Mouse (Mus musculus): ENCODE results near the gene Rnf182.

The Rnf182 gene

DNA sequence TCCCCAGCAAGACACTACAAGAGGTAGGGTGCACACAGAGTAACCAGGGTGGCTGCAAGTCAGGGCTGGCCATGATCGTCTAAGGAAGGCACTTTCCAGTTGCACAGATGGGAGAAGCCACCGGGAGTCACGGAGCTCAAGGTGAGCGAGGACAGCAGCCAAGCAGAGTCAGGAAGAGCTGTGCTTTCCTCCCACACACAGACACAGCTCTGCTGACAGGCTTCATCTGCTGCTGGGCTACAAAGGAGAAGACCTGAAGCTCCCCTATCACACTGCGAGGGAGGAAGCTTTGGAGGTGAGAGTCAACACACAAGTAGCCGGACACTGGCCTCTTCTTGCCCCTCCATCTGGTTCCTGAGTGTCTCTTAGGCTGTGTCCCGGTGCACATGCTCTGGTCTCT is 83.0 kb downstream of the Rnf182 start:
- in situ Hi-C loops (cut with MboI, MseI) = no loop called here

- in situ Hi-C loops (cut with MboI, MseI) = no loop called here
Observed at GRCm38 (mm10) chr13:43703471-43703870, 88.0 kb downstream of the Rnf182 start.

- in situ Hi-C loops (cut with MboI, MseI) = no loop called here
Observed at GRCm38 (mm10) chr13:43704533-43705116, 89.1 kb downstream of the Rnf182 start.

DNA sequence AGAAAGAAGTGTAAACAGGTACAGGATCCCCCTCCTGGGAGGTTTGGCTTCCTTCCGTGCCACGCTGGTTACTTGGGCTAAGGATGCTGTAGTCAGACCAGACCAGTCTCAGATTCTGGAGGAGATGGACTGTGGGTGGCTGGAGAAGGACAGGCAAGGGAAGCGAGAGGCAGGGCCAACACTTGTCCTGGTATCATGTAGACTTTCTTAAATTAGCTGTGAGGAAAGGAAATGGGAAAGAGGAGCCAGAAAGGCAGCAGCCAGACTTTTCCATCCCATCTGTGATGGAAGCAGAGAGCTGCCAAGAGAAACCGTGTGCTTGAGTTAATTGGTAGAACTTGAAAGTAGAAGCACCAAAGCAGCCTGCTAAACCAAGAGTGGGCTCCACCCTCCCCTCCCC is 90.9 kb downstream of the Rnf182 start:
- in situ Hi-C loops (cut with MboI, MseI) = no loop called here

DNA sequence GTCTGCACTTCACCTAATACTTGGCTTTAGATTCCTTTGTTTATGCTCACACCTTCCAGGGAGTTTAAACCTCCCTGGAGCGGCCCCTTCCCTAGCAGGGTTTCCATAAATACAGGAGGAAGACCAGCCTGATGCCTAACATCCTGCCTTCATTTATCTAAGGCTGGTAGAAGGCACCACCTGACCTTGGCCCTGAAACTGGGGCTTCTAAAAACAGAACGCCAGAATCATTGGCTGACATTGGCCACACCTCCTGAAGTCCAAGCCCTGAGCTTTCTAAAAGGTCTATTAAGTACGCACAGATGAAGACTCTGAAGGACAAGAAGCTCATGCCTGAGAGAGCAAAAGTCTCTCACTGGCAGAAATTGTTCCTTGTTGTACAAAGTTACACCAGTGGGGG is 94.0 kb downstream of the Rnf182 start:
- in situ Hi-C loops (cut with MboI, MseI) = no loop called here

- in situ Hi-C loops (cut with MboI, MseI) = no loop called here
Observed at GRCm38 (mm10) chr13:43711708-43712314, 96.3 kb downstream of the Rnf182 start.

DNA sequence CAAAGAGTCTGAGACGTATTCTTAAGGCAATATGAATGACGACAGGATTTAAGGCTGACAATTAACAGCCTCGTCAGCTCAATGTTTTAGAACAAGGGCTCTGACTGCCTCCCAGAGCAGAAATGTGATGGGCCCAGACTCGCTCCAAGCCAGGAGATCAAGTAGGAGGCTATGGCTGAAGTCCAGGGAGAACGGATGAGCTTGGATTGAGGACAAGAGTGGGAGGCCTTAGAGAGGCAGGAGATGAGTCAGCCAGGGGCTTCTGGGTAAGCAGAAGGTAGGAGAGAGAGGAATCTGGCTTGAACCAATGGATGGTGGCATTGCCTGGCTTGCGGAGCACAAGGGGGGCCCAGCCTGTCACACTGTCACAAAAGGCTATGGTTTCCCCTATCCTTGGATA is 99.2 kb downstream of the Rnf182 start:
- in situ Hi-C loops (cut with MboI, MseI) = loop anchor here (5.0 kb wide), 1 partner anchor 117 kb away; no protein-coding TSS in a partner anchor

DNA sequence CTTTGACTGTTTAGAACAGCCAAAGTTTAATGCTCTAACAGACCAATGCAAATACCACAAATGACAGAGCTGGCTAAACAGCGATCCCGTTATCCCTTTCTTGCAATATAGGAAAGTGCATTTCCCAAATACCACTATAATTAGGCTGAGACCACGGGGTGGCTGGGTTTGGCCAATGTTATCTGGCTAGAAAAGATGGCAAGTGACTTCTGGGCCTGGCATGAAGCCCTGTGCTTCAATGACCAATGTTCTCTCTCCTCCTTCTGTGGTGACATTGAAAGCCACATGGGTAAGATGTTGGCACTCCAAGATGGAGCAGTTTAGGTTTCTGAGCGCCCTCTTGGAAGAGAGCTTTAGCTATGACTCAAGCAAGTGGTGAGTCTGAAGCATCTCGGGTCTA is 100.0 kb downstream of the Rnf182 start:
- in situ Hi-C loops (cut with MboI, MseI) = loop anchor here (5.0 kb wide), 1 partner anchor 118 kb away; no protein-coding TSS in a partner anchor

DNA sequence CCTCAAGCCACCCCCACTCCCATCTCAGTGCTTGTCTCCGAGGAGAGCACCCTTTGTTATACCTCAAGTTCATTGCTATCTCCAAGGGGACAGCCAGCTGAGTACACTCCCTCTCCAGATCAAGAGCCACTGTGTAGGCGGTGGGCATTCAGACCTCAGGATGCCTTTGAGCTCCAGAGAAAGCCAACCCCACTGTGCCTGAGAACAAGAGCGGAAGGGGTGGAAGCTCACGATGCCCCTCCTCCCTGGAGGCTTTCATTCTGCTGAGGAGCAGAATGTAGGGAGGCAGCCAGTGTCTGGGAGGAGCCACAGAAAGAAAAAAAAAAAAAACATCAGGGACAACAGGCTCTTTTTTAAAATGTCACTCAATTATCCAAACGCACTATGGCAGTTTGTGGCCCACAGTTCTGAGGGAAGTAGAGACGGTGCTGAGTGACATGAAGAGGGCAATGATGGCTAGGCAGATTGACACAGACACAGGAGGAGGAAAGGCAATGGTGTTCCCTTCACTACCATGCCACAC is 101.1 kb downstream of the Rnf182 start:
- in situ Hi-C loops (cut with MboI, MseI) = loop anchor here (5.0 kb wide), 1 partner anchor 119 kb away; no protein-coding TSS in a partner anchor

DNA sequence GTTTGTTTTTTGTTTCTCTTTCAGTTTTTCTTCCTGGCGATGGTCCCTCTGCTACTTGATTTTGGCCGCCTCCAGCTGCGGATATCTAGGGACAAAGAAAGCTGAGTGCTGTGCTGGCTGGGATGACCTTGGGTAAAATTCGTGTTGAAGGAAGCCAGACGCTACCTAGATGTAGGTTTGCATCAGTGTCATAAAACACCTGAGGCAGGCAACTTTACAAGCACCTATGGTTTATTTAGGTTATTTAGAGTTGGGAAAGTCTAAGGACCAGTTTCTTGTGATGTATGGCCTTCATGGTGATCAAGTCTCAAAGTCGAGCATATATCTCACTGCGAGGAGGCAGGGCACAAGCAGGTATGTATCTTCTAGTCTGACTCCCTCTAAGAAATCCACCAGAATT is 102.7 kb downstream of the Rnf182 start:
- in situ Hi-C loops (cut with MboI, MseI) = loop anchor here (5.0 kb wide), 1 partner anchor 121 kb away; no protein-coding TSS in a partner anchor

DNA sequence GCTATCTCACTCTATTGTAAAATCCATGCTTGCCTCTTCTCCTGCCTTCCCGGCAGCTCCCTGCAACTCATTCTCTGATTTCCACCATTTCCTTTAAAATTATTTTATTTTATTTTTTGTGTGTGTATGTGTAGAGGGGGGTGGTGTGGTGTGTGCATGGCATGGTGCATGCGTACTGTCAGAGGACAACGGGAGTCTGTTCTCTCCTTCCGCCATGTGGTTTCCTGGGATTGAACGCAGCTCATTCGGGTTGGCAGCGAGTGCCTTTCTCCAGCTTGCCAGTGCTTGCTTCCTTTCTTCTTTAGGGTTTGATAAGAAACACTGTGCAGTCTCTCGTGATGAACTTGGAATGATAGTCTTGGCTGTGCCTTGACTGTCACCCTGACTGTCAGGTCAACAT is 105.0 kb downstream of the Rnf182 start:
- in situ Hi-C loops (cut with MboI, MseI) = no loop called here

All from regulatory T cell (primary cell).